Mouse (Mus musculus): ENCODE data around the gene Pglyrp2.

Gene Pglyrp2

GRCm38 (mm10) chr17:32424034-32424433 is at the start of gene Pglyrp2:
Pglyrp2 (minus strand) TSS chr17:32424167.
- no peak for DNase-seq

- DNase-seq = no peak
Measured at GRCm38 (mm10) chr17:32472176-32472575, 48.2 kb upstream of the Pglyrp2 start.

GRCm38 (mm10) chr17:32470795-32471194 is 46.8 kb upstream of the Pglyrp2 start:
- no peak for DNase-seq

DNA sequence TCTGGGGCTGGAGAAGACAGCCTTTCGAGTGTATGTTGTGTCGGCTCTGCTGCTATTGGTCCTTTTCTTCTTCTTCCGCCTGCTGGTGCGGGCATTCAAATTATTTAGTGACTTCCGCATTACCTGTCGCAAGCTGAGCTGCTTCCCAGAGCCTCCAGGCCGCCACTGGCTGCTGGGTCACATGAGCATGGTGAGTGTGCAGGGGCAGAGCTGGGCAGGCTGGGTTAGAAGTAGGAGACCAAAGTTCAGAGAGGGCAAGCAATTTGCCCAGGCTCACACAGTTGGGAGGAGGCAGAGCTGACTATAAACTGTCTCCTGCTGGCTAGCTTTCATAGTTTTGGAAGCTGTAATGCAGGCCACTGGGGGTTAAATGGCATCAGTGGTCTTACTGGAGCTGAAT is 44.5 kb upstream of the Pglyrp2 start:
- no peak for DNase-seq

DNA sequence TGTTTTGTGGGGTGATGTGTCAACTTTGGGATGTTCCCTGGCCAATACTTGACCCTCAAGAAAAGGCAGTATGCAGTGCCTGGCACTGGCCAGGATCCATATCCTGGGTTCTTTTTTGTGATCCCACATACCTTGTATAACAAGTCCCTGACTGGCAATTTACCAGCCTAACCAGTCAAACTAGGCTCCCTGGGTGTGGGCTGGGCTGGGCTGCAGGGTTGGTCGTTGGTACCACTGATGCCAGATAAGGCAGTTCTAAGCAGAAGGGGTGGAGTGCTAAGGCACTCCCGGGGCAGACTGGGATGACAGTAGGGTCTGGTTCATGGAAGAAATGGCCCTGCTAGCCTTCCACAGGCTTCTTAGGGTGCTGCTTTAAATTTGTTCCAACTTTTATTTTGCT is 31.0 kb upstream of the Pglyrp2 start:
- no peak for DNase-seq

GRCm38 (mm10) chr17:32454188-32454587 is 30.2 kb upstream of the Pglyrp2 start:
- no peak for DNase-seq

DNA sequence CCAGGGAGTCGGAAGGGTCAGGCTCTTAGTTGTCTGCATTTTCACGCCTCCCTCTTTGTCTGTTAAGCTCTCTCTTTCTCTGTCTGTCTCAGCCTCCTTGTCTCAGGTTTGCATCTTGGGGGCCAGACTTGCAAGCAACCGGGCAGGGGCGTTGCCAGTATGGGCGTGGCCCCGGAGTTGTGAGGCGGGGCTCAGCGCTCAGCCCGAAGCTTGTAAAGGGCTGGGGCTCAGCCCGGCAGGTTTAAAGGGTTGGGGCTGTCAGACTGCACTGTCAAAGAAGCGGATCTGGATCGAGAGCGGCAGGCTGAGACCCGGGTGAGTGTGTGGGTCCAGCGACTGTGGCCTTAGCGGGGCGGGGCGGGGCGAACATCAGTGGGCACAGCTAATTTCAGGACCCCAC is 28.5 kb upstream of the Pglyrp2 start, which contains the start of gene Cyp4f39:
TSS of gene Cyp4f39 (plus strand) at position 242 of the 400 bp plus-strand sequence.
- DNase-seq = no peak

DNA sequence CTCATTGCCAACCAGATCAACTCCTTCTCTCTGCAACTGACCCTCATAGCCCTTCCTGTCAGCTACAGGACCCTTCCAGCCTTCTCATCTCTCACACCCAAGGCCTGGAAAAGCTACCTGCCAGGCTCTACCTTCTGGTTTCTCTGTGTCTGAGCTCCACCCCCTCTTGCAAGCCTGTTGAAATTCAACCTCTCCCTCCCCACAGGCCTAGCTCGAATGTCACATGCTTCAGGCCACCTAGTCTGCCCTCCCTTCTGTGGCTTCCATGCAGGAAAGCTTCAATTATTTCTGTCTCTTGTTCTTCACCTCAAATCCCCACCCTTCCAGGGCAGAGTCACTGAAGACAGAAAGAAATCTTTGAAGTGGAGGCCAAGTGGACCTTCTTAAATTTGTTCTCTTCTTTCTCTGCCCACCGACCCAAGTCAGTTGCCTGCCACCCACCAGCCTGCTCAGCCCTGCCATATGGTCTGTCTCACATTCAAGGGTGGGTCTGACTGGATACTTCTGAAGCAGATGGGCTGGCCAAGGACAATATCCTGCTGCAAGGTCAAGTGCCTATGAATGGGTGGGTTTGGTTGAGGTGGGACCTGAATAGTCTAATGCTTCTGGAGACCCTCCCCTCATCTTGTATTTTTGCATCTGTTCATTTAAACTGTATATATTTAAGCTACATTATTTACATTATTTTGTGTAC is 27.0 kb upstream of the Pglyrp2 start:
- no peak for DNase-seq

DNA sequence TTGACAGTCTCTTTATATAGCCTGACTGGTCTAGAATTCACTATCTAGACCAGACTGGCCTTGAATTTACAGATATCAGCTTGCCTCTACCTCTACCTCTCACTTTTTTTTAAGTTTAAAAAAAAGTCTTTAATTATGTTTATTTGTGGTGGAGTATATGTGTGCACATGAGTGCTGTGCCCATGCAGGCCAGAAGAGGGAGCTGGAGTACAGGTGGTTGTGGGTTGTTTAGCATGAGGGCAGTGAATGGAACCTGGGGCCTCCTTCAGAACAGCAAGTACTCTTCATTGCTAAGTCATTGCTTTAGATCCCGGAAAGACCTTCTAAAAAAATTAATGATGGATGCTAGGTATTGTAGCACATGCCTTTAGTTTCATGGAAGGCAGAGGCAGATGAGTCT is 25.1 kb upstream of the Pglyrp2 start:
- no peak for DNase-seq

- no peak for DNase-seq
Measured at GRCm38 (mm10) chr17:32447195-32447594, 23.2 kb upstream of the Pglyrp2 start.

- no peak for DNase-seq
Measured at GRCm38 (mm10) chr17:32445016-32445415, 21.0 kb upstream of the Pglyrp2 start.

DNA sequence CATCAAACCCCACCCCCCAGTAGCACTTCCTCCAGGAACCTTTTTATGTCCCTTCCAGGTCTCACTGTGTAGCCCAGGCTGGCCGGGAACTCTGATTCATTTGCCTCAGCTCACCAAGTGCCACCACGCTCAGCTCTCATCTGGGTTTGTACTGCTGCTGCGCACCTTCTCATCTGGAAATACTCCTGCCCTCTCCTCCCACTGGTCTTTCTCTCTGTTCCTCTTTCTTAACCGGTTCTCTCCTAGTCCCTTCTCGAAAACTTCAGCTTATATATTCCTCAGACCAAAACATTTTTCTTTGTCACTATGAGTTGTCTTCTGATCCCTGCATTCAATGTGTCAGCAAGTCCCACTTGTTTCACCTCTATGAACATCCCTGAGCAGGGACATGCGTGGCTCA is 19.3 kb upstream of the Pglyrp2 start:
- DNase-seq = no peak

DNA sequence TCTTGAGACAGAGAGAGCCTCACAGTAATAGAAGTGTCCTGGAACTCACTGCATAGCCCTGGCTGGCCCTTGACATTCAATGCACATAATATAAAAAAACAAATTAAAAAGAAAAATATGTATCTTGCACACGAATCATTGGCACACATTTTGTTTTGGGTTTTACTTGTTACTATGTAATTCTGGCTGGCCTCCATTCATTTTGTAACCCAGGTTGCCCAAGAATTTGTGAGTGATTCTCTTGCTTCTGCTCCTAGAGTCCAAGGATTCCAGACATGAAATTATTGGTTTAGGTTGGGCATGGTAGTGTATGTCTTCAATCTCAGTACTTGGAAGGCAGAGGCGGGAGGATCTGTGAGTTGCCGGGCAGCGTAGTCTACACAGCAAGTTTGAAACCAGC is 13.1 kb upstream of the Pglyrp2 start:
- DNase-seq = no peak

DNA sequence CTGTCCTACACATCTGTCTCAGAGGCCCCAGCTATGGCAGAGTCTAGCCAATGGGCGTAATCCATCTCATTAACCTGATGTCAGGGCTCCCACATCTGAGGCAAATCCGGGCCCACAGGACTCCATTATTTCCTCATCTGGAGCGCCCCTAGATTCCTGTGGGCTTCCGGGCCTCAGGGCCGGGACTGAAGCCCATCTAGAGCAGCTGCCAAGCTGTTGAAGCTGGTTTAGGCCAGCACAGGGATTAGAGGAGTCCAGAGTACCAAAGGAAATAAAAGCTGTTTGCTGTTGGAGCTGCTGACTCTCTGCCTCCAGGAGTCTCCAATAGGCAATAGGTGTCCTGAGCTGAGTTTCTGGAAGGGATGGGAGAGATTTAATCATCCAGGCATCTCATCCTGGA is 11.2 kb upstream of the Pglyrp2 start:
- DNase-seq = no peak

GRCm38 (mm10) chr17:32434324-32434723 is 10.4 kb upstream of the Pglyrp2 start:
- no peak for DNase-seq

DNA sequence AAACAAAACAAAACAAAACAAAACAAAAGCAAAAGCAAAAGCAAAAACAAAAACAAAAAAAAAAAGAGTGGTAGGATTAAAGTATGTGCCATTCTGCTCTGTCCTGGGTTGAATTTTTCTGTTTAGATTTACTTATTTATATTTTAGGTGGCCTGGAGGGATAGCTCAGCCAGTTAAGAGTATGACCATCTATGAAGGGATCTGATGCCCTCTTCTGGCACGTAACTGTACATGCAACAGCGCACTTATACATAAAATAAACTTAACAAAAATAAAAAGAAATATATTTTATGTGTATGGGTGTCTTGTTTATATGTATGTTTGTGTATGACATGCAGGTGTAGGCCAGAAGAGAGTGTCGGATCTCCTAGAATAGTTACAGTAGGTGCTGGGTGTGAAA is 8.0 kb upstream of the Pglyrp2 start:
- no peak for DNase-seq

DNA sequence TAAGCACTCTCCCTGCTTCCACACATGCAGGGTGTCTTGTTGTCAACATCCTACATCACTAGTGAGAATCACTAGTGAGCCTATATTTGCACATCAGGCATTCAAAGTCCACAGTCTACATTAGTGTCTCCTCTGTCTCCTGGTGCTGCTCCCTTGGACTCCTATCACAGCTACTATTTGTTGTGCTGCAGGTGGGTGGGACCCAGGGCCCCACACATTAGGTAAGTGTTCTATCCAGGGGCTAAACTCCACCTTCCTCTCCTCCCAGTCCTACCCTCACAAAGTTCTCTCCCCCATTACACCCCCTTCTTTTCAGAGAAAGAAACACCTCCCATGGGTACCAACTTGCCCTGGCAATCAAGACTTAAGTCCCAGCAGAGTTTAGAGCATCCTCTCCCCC is 2.6 kb upstream of the Pglyrp2 start:
- DNase-seq = no peak

GRCm38 (mm10) chr17:32420781-32421180 is 3.2 kb downstream of the Pglyrp2 start:
- no peak for DNase-seq

DNA sequence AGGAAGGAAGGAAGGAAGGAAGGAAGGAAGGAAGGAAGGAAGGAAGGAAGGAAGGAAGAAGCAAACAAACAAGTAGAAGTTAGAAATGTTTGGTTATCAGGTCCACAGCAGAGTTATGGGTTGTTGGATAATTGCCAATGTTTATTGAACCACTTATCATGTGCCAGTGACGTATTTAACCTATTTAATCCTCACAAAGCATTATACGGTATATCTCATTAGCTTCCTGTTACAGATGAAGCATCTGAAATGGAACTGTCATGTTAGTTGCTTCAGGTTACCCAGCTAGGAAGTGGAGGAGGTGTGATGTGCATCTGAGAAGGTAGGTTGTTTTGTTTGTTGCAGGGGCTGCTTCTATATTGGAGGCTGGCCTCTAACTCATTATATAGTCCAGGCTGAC is 4.0 kb downstream of the Pglyrp2 start:
- DNase-seq = no peak

DNA sequence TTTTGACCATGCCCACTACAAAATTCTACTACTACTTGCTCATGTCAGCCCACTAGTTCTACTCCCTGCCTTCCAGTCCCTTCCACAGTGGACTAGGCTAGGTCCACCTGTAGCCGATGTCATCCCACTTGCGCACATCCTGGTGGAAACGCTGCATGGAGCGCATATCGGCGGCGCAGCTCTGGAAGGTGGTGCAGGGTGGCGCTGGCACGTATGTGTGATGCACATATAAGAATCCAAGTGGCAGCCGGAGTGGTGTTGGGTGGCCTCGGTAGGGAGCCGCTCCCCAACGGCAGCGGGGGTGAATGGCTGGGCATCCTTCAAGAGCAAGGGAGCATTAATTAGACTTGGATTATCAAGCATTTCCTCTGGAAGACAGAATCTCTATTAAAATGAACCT is 7.2 kb downstream of the Pglyrp2 start:
- DNase-seq = no peak

- no peak for DNase-seq
Measured at GRCm38 (mm10) chr17:32415417-32416020, 8.4 kb downstream of the Pglyrp2 start.

GRCm38 (mm10) chr17:32411898-32412297 is 12.1 kb downstream of the Pglyrp2 start:
- DNase-seq = no peak

GRCm38 (mm10) chr17:32403417-32403816 is 20.6 kb downstream of the Pglyrp2 start, which contains the start of gene Rasal3:
Rasal3 (minus strand) TSS chr17:32403583.
- no peak for DNase-seq

DNA sequence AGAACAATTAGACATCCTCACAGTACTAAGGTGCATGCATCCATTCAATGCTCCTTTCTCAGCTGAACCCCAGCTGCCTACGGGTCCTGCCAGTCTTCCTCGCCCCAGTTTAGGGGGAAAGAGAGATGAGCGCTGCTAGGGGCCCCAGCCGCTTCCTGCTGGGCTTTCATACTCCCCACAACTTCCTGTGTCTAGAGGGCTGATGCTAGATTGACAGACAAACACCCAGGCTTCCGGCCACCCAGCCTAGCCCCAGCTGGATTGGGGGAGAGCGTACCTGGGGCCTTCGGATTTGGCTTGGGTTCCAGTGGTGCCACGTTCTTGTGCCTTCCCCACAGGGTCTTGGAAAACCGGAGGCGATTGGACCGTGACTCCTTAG is 21.2 kb downstream of the Pglyrp2 start:
- DNase-seq = no peak

Measured in cerebellum, adult 9-11 months (tissue).